Mouse (Mus musculus) telencephalon, adult 2 months (tissue): ENCODE measurements around the gene Map2k2.
A peak's percentile ranks its signal among the peaks of the same experiment; 100 is the strongest.
"Not testable (repeated sequence)": the region's sequence is repeated elsewhere in the genome, so short reads cannot be mapped to it uniquely, and the experiment has no call there.

Experiments
- DNase-seq: peaks from one replicate; pipeline ENCODE4 v3.0.0-alpha.2; 2011; ENCODE audit warnings: low read depth, low spot score

Map2k2 gene

DNA sequence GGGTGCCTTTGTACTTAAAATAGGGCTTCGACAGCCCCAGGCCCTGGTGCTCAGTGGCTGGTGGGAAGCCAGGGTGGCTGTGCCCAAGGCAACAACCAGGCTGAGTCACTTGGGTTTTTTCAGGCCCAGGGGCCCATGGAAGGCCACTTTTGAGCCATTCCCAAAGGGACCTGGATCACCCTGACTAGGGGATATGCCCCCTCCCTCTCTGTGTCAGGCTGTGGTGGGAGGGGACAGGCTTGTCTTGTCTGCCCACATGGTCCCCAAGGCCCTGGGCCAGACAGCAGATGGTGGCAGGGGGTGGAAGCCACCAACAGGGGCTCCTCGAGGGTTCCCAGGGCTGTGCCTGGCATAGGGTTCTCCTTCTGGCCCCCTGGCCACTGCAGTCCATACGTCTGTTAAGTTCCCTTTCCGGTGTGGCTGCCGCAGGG is 36.9 kb downstream of the Map2k2 start:
- no peak for DNase-seq

DNA sequence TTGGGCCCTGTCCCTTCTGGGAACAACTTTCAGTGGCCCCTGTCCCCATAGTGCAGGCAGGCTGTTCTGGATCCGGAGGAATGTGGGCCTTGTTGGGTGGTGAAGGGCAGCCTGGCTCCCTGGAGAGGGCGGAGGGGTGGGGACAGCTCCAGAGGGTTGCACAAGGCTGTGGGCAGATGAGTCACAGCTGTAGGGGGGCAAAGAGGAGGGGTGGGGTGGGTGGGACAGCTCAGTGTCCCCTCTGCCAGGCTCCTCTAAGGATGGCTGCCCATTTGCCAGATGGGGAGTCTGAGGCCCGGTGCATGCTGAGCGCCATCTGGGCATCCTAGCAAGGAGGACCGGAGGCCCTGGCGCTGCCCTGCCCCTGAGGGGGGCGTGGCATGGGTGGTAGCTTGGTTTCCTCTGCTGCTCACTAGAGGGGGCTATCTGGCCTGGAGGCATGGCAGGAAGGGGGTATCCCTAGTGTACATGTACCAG is 37.5 kb downstream of the Map2k2 start:
- DNase-seq, result no peak

DNA sequence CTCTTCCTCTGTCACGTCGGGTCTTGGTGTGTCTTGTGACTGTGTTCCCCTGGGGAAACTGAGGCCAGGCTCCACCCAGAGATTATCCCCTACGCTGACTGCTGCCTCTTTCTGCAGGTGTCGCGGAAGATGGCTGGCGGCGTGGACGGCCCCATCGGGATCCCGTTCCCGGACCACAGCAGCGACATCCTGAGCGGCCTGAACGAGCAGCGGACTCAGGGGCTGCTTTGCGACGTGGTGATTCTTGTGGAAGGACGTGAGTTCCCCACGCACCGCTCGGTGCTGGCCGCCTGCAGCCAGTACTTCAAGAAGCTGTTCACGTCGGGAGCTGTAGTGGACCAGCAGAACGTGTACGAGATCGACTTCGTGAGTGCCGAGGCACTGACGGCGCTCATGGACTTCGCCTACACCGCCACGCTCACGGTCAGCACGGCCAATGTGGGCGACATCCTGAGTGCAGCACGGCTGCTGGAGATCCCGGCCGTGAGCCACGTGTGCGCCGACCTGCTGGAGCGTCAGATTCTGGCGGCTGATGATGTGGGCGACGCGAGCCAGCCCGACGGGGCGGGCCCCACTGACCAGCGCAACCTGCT is 38.2 kb downstream of the Map2k2 start:
- no peak for DNase-seq

- no peak for DNase-seq
Observed at GRCm38 (mm10) chr10:81144667-81145066, 39.0 kb downstream of the Map2k2 start.

DNA sequence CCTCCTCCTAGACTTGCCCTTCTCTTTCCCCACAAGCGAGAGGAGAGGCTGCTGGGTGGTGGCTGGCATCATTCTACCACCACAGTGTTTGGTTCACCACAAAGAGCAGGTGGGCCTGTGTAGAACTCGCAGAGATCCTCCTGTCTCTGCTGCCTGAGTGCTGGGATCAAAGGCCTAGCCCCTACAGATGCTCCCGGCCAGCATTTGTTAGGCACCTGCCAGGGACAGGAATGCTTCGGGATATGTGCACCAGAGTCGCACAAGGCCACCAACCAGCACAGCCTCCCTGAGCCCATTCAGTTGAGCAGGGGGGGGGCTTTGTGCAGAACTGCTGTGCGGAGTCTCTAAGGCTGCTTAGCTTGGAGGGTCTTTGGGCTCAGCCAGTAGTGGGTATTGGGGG is 39.6 kb downstream of the Map2k2 start:
- DNase-seq, result no peak

GRCm38 (mm10) chr10:81145778-81146177 is 40.1 kb downstream of the Map2k2 start:
- no peak for DNase-seq

DNA sequence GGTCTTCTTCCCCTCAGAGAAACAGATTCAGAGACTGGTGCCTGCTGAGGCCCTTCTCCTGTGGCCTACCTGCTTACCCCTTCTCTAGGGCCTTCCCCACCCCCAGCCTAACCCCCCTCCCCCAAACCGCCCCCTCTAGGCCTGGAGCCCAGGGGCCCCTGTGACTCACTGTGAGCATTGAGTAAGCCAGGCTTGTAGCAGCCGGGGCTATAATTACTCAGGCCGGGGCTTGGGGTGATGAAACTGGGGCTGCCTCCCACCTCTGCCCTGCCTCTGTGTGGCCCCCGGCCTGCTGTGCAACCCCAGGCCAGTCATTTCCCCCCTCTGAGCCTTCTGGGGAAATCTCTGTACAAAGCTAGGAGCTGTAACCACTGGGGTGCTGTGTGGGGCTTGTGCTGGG is 40.6 kb downstream of the Map2k2 start:
- no peak for DNase-seq

- no peak for DNase-seq
Observed at GRCm38 (mm10) chr10:81151261-81151660, 45.5 kb downstream of the Map2k2 start.

- no peak for DNase-seq
Observed at GRCm38 (mm10) chr10:81152609-81153008, 46.9 kb downstream of the Map2k2 start.

- no peak for DNase-seq
Observed at GRCm38 (mm10) chr10:81154313-81154712, 48.6 kb downstream of the Map2k2 start.

DNA sequence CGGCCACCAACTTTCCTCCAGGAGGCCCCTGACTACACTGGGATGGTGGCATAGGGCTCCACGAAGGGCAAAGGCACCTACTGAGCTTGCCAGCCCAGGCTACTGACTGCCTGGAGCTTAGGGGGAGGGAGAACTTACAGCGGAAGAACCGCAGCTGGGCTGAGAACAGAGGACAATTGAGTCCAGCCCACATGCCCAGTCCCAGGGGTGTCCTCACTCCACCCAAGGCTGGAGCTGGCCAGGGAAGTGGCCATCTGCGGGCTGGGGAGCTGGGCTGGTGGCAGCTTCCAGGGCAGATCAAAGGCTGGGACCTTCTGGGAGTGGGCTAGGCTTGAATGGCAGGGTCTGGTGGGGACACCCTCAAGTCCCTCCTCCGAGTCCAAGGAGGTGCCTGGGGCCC is 49.0 kb downstream of the Map2k2 start:
- no peak for DNase-seq

GRCm38 (mm10) chr10:81161602-81162317 is 56.0 kb downstream of the Map2k2 start:
- no peak for DNase-seq

- DNase-seq, result no peak
Observed at GRCm38 (mm10) chr10:81162318-81162652, 56.6 kb downstream of the Map2k2 start.

DNA sequence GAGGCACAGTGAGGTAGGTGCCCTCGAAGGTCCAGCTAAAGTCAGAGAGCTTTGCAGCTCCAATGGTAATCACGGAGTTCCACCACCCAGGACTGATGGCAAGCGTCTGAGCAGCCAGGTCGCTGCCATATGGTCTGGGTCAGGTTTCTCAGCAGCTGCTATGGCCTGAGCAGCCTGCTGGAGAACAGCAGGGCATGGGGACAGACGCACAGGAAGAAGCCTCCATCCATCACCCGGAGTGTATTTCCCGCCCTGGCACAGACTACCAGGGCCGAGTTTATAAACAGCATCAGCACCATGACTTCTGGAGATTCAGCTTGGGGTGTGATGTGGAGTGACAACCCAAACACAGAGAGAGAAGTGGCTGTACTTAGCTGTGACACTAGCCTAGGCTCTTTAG is 59.4 kb downstream of the Map2k2 start:
- DNase-seq, result no peak

DNA sequence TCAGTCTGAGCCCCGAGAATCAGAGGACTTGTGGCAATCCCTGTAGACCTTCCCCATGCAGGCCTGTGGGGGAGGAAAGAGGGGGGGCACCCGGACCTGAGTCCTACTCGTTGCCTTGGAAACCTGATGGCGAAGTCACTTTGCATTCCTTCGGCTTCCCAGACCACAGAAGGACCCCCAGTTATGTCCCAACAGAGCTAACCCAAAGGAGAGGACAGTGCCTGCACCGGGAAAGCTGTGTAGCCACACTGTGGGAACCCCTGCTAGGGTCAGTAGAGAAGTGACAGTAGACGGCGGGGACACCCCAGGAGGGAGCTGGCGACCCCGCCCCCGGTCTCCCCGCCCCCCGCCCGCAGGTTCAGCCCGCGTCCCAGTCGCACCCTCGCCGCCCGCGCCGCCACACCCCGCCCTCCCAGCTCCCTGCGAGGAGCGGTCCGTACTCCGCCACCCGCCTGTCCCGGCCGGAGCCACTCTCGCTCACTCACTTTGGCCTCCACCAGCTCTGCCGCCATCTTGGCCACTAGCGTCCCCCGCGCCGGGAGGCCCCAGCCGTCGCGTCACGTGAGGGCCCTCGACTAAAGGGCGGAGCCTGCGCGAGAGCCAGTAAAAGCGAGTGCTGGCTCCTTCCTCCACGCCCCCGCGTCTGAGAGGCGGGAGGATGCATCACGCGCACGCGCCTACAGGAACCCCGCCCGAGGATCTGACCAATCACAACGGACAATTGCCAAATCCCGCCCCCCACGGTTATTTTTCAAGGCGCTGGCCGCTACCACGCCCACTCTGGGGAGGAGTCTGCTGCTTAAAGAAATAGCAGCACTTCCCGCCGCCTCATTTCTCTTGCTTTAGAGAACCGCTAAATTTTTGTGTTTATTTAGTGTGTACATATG is 61.7 kb downstream of the Map2k2 start, which contains the start of gene Pias4:
TSS of gene Pias4 (minus strand) at position 724 of the 887 bp plus-strand sequence.
- DNase-seq, result peak; percentile 98

DNA sequence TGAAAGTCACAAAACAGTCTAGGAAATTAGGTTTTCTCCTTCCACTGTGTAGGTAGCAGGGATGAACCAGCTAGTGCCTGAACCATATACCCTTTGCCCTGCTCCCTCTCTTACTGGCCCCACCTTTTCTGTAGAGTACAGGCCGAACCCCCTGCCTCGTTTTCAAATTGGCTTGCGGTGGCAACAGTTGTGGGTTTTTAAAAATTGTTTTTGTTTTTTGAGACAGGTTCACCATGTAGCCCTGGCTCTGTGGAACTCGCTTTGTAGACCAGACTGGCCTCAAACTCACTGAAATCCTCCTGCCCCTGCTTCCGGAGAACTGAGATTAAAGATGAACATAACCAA is 62.3 kb downstream of the Map2k2 start:
- DNase-seq, result no peak

GRCm38 (mm10) chr10:81168521-81169244 is 63.0 kb downstream of the Map2k2 start:
- DNase-seq, result peak; percentile 62

GRCm38 (mm10) chr10:81169411-81169900 is 63.7 kb downstream of the Map2k2 start:
- DNase-seq, result not testable (repeated sequence)

- DNase-seq, result peak; percentile 72
Observed at GRCm38 (mm10) chr10:81173132-81173531, 67.4 kb downstream of the Map2k2 start.

DNA sequence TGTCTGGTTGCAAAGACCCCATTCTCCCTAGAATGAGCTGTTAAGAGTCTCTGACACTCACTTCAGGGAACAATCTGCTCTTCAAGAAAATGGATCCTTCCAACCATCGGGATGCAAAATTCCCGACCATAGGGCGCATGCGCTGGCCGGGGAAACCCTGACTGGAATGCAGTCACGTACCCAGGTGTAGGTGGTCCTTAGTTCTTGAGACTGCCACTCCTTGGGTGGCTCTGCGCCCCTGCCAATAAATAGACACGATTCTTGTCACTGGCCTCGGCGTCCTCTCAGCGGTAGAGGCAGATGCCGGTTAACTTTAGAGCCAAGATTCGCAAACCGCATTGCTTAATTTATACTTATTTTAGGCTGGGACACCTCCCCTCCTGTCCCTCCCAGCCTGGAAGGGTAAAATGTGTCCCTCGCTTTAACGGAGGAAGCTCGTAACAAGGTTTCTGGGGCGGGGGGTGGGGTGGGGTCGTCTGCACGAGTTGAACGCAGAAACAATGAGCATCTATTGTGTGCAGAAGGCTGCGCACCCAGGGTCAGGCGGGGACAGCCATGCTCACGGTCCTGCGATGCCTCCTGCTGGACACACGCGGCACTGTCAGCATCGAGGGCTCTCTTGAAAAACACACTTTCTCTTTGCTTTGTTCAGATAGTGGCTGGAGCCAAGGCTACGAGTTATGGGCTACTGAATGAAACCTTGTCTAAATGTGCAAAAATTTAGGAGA is 69.1 kb downstream of the Map2k2 start:
- DNase-seq, result peak; percentile 75

GRCm38 (mm10) chr10:81175345-81175701 is 69.6 kb downstream of the Map2k2 start:
- not testable (repeated sequence) for DNase-seq
